Mouse (Mus musculus): Measurements from ENCODE around the gene Scg3. TPM values are rescaled to one million over a fixed set of nuclear protein-coding genes. Genes with fewer than 3 reads are reported as not detected.
A peak's percentile ranks its signal among the peaks of the same experiment; 100 is the strongest.
"Not testable (repeated sequence)": the region's sequence is repeated elsewhere in the genome, so short reads cannot be mapped to it uniquely, and the experiment has no call there.

Scg3 gene
- total RNA-seq, 1 experiment from 2014 or later, result not detected

DNA sequence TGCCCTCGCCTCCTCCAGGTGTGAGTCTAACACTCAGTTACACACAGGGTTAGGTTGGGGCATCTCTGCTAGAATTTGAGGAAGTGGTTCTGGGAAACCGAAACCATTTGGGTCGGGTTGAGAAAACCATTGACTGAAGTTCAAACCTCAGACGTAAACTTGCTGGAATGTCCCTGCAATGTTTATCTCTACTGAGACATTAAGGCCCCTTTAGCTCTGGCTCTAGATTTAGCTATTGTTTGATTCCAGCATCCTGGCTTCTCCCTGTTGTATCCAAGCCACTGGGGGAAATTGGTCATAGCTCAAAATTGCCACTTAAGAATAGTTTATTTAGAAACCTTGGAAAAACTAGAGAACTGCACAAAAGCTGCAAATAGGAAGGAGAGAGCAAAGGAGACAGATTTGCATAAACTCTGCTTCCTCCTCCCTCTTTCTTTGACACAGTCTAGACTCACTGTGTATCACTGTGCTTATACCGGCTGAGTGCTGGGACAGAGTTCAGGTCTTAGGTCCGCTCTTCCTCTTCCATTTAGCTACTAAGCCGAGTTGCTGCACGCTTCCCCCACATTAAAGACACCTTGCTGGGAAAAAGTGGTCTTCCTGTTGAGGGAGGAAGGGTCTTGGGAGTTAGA is 52.9 kb downstream of the Scg3 start:
- ATAC-seq (replicated peaks; ENCODE audit: low read depth, poor library complexity, severe bottlenecking), result peak; percentile 24; the same call in 1 of the 2 replicates

- ATAC-seq (replicated peaks; ENCODE audit: low read depth, poor library complexity, severe bottlenecking), result peak; percentile 30; the same call in 1 of the 2 replicates
Observed at GRCm38 (mm10) chr9:75626308-75626604, 57.6 kb downstream of the Scg3 start.

- ATAC-seq (replicated peaks; ENCODE audit: low read depth, poor library complexity, severe bottlenecking), result peak; percentile 79
Observed at GRCm38 (mm10) chr9:75625556-75626307, 58.1 kb downstream of the Scg3 start, which contains the start of gene Lysmd2. Lysmd2 (plus strand) TSS chr9:75625741.

DNA sequence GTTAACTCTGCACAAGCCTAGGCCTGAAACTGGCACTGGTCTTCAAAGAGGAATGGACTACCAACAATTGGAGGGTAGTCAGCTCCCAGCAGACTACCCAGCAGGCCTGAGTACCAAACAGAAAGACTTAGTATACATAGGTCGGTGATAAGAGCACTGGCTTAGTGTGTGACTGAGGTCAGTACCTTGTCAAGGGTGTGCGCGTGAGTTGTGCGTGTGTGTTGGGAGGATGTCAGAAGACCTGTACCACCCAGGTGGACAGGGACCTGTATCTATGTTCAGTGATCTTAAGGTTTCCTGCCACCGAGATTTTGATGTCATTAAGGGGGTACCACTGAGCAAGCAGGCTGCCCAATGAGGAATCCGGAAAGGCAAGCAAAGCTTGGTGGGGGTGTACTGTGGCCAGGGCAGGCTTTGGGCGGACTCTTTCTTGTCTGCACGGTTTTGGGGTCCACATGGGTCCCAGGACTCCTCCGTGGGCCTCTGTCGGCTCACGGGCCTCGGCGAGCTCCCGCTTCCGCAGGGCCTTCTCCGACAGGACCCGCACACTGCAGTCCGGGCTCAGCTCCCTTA is 58.8 kb downstream of the Scg3 start:
- ATAC-seq (replicated peaks; ENCODE audit: low read depth, poor library complexity, severe bottlenecking), result peak; percentile 42

GRCm38 (mm10) chr9:75621428-75621827 is 62.4 kb downstream of the Scg3 start:
- ATAC-seq (replicated peaks; ENCODE audit: low read depth, poor library complexity, severe bottlenecking), result no peak

- ATAC-seq (replicated peaks; ENCODE audit: low read depth, poor library complexity, severe bottlenecking), result not testable (repeated sequence)
Observed at GRCm38 (mm10) chr9:75619761-75620160, 64.1 kb downstream of the Scg3 start.

DNA sequence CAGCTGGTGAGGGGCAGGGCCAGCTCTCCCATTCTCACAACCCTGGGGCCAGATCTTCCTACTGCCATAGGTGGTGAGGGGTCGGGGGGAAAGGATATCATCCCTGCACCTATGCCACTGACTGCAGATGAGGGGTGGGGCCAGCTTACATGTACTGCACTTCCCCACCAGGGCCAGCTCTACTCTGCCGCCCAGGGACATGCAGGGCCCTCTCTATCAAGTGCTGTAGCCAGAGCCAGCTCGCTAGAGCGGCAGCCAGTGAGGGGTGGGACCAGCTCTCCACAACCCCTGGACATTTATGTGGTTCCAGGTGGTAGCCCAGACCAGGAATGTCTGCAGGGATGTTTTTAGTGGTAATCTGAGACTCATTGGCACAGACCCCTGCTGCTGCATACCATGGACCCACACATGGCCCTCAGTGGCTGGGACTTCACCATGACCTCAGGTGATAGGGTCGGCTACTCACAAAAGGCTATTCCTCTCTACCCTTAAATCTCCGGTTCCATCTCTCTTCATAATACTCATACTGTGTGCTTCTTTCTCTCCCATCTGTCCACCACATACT is 64.9 kb downstream of the Scg3 start:
- ATAC-seq (replicated peaks; ENCODE audit: low read depth, poor library complexity, severe bottlenecking), result no peak

DNA sequence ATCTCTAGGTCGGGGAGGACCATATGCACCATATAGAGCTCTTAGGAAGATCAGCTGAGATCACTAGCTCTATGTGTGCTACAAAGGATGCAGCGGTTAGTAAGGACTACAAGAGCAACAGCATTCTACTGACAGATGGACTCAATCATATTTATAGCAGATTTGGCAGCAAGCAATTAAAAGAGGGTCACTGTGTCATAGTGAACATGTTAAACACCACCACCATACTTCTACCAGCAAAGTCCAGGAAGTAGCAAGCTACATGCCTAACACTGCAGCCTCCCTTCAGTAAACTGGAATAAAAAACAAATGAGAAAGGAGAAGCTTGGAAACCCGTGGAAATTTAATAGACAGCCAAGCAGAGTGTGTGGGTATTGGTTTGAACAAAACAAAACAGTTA is 67.3 kb downstream of the Scg3 start:
- no peak for ATAC-seq (replicated peaks; ENCODE audit: low read depth, poor library complexity, severe bottlenecking)

DNA sequence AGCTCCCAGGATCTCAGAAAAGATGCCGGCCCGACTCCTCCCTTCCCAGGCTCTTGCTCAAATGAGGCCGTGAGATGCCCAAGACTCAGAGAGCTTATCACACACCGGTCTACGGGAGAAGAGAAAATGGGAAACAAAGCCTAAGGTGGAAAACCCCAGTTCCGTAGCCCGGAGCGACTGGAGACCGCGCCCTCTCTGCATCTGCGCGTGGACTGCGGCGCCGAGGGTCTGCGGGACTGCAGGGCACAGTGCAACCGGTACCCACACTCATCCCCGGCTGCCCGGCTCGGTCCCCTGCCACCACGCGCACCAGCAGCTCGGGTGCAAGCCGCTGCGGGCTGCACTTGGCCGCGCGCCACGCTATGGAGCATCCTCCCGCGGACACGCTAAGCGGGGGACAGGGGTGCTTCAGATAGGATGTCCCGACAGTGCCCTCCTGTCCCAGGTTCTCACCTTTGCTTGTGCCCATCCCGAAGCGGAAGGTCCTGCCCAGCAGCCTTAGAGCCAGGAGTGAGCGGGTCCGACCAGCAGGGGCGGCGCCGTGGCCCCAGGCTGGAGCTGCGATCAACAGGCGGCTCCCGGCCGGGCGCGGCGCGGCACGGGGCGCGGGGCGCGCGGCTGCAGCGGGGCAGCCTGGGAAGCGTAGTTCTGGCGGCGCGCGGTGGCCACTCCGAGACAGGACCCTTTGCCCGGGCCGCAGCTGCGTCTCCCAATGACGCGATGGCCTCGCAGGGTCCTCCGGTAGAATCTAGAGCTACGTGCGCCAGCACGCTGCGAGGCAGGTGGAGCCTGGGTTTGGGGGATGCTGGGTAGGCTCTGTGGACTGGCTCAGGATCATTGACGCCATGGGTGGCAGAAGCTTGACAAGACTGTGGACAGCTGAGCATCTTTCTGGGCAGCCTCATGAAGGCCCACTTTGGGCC is 73.0 kb downstream of the Scg3 start, which contains the start of gene Tmod2:
Gene Tmod2, minus strand, starts transcription at position 755 of the 923 bp plus-strand sequence.
- ATAC-seq (replicated peaks; ENCODE audit: low read depth, poor library complexity, severe bottlenecking), result peak; percentile 45

- ATAC-seq (replicated peaks; ENCODE audit: low read depth, poor library complexity, severe bottlenecking), result no peak
Observed at GRCm38 (mm10) chr9:75609965-75610364, 73.9 kb downstream of the Scg3 start.

- no peak for ATAC-seq (replicated peaks; ENCODE audit: low read depth, poor library complexity, severe bottlenecking)
Observed at GRCm38 (mm10) chr9:75609505-75609904, 74.4 kb downstream of the Scg3 start.

- no peak for ATAC-seq (replicated peaks; ENCODE audit: low read depth, poor library complexity, severe bottlenecking)
Observed at GRCm38 (mm10) chr9:75607496-75607895, 76.4 kb downstream of the Scg3 start.

DNA sequence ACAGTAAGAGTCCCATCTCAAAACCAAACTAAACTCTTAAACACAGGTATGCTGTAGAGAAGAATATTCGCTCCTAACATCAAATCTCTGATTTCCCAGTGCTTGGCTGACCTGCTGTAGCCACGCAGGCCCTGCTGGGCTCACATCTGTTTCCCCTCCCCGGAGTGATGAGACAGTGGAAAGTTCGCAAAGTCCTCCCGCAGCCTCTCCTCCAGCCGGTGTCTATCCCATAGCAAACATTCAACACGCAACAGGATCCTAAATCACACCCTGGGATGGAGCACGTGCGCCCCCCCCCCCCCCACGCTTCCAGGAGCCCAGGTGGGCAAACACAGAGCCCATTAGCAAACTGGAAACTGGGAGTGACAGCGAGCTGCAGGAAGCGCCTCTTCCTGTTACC is 82.3 kb downstream of the Scg3 start:
- no peak for ATAC-seq (replicated peaks; ENCODE audit: low read depth, poor library complexity, severe bottlenecking)

GRCm38 (mm10) chr9:75600166-75600934 is 83.5 kb downstream of the Scg3 start:
- ATAC-seq (replicated peaks; ENCODE audit: low read depth, poor library complexity, severe bottlenecking), result no peak

- no peak for ATAC-seq (replicated peaks; ENCODE audit: low read depth, poor library complexity, severe bottlenecking)
Observed at GRCm38 (mm10) chr9:75599191-75599841, 84.5 kb downstream of the Scg3 start.

DNA sequence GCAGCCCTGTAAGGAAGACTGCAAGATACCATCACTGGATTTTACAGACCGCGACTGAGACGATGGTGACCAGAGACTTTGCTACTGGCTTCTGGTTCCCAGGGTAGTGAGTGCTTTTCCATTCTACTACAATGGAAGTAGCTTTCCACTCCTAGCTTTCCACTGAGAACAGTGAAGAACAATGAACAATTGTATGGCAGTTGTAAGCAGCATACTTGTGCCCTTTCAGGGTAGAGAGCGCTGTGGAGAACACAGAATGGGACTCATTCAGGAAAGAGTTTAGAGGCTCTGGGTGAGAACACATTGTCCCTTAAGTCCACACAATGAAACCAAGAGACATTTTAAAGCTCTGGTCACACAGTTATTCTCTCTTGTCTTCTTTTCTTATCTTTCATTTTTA is 86.3 kb downstream of the Scg3 start:
- ATAC-seq (replicated peaks; ENCODE audit: low read depth, poor library complexity, severe bottlenecking), result no peak

GRCm38 (mm10) chr9:75597036-75597435 is 86.8 kb downstream of the Scg3 start:
- no peak for ATAC-seq (replicated peaks; ENCODE audit: low read depth, poor library complexity, severe bottlenecking)

GRCm38 (mm10) chr9:75593481-75593880 is 90.4 kb downstream of the Scg3 start:
- ATAC-seq (replicated peaks; ENCODE audit: low read depth, poor library complexity, severe bottlenecking), result no peak

All from common myeloid progenitor, adult 5-6 weeks (primary cell).